Mouse (Mus musculus): ENCODE measurements around the gene Fancc.

DNA sequence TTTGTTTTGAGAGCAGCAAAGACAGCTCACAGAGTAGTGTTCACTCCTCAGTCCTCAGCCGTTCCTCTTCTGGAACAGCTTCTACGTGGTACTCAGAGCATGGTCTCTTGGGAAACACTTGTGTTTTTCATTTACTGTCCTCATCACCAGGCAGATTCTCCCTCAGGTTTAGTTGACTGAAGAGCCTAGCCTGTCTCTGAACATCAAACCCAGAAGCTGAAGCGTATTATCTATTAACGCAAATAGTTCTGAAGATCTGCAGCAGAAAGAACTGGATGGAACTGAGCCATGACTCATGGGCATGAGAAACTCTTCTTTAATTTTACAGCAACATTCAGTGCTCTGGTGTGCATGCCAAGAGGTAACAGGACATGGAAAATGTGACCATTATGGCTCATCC is 147.0 kb downstream of the Fancc start:
- TF ChIP-seq GATA1 (IDR thresholded peaks at IDR 0.05; ENCODE audit: borderline replicate concordance, low read length) (no peak), FLI1 (IDR thresholded peaks at IDR 0.05; ENCODE audit: low read length) (no peak)
